Mouse (Mus musculus) natural killer cell, adult 2 months (primary cell): ENCODE data around the gene Rffl.

Experiments
- DNase-seq, 2 experiments: peaks; one replicate each; pipeline ENCODE4 v3.0.0; 2022; ENCODE audit warnings: low spot score in 2 of 2

Gene Rffl

DNA sequence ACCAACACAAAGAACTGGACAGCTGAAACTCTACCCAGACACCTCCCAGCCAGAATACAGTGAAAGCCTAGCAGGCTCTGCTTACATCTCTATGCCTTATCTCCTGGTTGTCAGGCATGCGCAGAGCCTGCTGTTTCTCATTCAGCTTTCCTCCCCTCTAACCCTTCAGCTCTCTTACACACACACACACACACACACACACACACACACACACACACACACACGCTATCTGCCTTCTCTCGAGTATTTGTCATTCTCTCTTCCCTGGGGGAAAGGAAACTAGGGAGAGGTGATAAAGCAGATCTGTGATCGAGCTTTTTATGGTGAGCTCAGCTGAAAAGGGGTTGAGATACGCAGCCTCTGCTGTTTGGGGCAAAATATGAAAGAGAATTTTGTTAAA, 3.9 kb upstream of the Rffl start:
- no peak for DNase-seq

DNA sequence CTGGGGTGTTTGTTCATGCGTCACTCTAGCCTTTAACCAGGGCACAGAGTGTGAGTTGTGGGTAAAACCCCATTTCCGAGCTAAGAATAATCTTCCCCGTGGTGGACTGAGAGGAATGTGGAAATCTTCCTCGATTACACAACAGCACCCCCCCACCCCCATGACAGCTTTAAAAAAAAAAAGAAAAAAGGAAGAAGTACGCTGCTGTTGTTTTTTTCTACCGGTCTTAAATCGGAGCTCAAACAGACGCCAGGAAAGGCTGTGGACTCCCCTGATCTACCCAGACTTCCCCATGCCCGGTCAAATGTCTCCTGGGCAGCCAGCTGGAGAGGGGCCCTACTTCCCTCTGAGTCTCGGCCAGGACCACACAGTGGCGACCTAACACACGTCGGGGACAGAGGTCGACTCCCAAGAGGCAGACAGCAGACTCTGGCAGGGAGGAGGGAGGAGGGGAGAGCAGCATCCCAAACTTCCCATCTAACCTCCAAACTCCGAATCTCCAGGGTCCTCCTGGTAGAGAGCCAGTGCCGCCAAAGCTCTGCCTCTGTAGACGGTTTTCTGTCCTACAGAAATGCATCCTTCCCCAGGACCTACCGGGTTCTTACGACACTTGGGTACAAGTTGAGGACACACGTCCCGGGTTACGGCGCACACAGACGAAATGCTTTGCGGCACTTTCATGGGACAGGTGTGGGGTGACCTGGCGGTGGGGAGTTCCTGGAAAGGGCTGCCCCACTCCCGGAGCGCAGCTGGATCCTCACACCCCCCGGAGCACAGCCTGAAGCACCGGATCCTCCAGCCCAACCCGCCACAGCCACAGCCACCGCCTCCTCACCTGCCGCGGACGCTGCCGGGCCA, 608 bp downstream of the Rffl start:
- DNase-seq = peak; percentile 41 to 50

DNA sequence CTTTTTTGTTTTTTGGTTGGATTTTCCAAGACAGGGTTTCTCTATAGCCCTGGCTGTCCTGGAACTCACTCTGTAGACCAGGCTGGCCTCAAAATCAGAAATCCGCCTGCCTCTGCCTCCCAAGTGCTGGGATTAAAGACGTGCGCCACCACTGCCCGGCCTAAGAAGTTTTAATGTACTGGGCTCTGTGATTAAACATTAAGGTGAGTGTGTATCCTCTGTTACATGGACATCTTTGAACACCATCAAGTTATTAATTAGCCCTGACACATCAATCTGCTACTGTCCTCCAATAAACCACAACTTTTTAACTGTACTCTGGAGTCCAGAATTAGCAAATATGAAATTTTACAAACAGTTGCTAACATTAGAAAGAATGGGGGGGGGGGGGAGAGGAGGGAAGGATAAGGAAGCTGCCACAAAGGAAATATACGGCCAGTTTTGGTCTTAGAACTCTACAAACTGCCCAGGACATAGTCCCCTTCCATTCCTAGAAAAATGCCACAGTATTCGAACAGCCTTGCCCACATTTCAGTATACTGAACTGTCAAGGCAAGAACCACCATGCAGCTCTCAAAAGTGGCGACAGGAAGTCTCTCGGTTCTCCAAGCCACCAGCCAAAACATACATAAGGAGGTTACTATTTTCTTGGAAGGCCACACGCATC, 1.4 kb downstream of the Rffl start:
- no peak for DNase-seq

DNA sequence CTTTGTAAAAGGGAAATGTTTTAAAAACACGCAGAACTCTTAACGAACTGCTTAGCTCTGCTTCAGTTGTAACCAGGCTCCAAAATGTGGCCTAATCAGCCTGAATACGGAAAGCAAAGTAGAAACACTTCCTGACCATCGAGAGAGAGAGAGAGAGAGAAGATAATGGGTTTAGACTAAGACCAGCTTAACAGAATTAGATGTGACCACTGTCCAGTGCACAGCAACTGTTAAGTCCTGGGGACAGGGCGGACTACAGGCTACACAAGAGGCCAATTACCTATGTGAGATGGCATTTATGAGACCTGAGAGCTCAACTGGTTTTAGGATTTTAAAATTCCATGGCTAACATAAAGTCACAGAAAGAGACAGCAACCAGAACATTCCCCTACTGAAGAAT, 3.1 kb downstream of the Rffl start:
- DNase-seq = no peak

DNA sequence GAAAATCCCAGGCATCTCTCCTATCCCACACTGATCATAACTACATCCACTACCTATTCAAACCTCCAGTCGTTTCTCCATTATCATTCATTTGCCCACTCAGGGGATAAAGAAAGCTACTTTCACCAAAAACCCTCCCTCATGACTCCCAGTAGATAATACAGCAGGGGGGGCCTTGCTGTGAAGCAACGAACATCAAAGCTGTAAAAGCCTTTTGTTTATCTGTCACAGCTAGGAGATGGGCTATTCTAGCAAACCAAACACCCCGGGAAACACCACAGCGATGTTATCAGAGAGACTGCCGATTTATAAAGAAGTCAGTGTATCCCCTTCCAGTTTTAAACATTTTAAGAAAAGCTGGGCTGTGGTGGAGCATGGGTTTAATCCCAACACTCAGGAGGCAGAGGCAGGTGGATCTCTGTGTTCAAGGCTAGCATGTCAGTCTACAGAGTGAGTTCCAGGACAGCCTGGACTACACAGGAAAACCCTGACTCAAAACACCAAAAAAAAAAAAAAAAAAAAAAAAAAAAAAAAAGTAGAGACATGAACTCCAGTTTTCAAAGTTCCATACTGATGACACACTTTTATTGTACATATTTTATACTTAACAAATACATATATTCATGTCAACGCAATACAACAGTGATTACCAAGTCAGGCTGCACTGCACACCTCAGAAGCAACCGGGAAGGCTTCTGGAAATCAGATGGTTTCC, 4.0 kb downstream of the Rffl start:
- no peak for DNase-seq

DNA sequence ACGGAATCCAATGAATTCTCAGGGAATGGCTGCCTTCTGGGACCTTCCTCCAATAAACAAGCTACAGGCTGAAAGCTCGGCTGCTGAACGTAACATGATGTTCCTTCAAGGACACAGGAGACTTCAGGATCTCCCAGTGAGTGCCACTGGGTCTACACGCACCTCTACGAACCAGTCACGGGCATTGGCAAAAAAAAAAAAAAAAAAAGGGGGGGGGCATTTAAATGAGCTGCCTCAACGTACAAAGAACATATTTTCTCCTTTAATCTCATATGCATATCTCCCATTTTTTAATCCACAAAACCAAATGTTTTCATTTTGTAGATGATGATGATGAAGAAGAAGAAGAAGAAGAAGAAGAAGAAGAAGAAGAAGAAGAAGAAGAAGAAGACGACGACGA, 5.1 kb downstream of the Rffl start:
- DNase-seq = no peak

DNA sequence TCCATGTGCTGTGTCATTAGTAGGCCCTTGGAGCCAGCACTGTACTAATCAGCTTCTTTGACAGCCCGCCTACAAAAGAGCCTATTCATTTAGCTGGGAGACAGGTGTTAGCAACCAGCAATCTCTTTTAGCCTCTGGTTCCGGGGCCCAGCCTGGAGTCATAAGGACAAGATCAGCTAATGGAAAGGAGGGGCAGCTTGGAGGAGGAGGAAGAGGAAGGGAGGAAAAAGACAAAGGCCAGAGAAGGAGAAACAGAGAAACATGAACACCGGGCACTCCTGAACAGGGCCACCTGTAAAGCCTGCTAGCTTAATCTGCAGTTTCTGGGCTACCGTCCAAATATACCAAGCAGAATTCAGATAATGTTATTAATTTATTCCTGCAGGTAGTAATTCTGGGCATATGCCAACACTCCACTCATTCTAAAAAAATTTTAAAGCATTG, 7.5 kb downstream of the Rffl start:
- DNase-seq = no peak

DNA sequence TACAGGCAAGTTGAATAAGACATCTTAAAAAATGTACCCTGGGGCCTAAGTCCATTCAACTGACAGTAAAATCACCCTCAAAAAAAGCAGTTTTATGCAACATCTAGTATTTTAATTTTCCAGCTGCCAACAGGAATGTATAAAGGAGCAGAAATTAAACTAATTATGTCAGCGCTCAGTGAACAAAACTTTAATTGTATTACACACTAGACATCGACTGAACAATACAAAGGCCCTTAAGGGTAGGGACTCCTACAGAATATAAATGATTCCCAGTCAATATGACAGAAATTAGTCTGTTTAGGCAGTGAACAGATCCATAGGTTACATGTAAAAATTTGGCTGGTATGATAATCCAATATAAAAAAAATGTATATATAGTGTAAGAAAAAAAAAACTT, 8.0 kb downstream of the Rffl start:
- no peak for DNase-seq

DNA sequence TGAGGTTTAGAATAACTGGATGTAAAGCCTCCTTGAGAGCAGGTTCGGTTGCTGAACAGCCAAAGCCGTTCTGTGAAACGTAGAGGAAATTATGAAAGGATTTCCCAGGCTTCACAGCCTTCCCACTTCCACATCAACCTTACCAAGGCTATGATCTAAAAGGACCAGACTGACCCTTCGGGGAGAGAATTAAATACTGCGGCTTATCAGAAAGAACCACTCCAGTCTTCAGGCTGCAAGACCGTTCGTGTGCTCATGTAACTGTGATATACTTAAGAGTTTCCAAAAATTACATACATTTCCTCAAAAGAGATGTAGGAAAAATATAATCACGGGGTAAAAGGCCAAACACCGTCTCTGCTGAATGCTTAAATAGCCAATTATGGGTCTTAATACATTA, 8.4 kb downstream of the Rffl start:
- DNase-seq = no peak

DNA sequence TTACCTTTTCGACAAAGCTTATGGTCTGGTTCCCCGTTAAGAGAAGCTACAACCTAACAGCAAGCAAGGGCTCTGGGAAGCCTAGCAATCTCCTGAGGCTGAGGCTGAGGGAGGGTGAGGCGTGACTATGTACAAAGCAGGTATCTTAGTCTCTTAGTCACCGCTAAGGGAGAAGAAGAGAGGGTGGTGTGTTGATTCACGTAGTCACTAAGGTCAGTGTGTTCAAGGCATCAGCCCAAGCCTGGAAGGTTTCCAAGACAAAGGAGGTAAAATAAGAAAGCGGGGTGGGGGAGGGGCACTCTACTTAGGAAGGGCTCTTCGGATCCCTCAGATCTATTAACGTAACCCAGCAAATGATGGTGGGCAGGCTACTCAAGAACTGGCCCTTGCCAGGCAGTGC, 9.5 kb downstream of the Rffl start:
- DNase-seq = no peak

DNA sequence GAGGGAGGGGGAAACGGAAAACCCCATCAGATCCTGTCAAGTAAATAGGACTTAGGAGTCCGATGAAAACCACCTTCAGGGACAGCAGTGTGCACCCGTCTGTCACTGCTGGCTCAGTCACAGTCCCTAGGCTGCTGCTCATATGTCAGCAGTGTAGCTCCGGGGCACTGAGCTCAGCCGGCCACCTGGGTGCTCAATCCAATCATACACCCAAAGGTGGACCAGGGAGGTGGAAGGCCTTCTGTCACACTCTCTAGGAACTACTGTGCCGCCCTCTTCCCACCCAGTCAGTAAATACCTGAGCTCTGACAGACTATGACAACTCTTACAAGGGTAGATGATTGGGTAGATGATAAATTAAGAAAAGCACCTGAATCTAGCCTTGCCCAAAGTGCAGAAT, 10.3 kb downstream of the Rffl start:
- DNase-seq = no peak

DNA sequence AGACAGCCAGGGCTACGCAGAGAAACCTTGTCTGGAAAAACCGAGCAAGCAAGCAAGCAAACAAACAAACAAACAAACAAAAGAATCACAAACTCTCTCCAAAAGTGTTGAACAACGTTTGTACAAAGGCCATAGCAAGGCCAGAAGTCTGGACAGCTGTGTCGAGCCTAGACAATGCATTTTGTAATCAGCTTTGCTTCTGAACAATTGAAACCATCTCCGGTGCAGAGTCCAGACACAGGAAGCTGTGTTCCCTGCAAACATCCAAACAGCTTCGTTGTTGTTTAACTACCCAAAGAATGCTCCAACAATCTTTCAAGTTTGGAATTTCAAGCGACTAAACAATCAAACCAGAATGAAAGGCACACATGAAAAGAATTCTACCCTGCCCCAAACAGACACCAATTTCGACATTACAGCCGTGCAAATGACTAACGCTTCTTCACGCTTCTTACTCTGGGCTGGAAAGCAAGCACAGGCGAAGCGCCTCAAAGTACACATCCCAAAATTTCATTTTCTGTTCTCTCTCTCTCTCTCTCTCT, 13.6 kb downstream of the Rffl start:
- DNase-seq = no peak

DNA sequence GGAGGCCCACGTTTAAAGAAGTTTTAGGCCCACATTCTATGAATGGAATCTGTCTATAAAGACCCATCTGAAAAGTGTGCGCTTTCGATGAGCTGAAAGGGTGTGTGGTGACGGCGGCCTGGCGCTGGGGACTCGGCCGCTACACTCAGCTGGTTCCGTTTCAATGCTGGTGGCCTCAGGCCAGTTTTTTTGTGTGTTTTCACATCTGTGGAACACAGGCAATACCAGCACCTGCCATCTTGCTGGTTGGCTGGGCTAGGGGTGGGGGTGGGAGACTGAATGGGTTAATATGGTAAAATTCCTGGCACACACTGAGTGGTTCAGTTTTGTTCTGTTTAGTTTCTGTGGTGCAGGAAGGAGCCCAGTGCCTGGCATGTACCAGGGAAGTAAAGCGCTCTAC, 15.0 kb downstream of the Rffl start:
- no peak for DNase-seq

DNA sequence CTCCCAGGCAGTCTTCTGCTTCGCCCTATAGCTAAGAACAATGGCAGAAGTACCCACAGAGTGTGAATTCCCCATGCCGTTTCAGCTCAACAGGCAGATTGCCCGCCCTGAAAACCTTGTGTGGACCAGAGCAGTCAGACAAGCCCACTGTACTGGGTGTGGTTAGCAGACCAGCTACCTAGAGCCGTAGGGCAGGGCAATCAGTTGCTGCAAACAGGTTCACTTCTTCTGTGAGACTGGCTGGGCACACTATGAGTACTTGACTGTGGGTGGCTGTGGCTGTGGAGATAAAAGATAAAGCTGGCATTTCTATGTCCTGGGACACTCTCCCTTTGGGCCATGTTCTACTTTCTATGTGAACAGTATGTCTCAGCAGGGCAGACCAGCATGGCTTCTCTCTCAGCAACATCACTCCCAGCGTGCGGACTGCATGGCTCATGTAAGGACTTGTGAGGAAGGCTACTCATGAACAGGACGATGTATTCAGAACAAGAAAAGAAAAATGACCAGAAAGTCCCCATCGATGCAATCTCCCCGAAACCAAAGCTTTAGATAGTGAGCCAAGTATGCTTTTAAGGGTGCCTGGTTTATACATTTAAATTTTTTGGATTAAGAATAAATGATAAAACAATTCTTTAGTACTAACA, 15.6 kb downstream of the Rffl start:
- DNase-seq = no peak

DNA sequence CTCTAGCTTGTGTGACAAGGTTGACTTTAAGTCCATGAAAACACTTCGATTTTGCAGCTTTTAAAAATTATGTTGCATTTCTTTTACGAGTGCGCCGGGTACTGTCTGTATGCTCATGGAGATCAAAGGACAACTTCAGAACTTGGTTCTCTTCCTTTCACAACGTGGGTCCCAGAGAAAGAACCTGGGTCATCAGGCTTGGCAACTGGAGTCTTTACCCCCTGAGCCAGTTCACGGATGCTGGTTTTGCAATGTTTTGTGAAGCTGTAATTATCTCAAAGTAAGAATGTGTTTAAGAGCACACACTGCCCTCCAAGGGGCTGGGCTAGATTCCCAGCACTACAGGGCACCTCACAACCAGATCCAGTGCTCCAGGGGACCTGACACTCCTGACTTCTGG, 16.9 kb downstream of the Rffl start:
- DNase-seq = no peak

DNA sequence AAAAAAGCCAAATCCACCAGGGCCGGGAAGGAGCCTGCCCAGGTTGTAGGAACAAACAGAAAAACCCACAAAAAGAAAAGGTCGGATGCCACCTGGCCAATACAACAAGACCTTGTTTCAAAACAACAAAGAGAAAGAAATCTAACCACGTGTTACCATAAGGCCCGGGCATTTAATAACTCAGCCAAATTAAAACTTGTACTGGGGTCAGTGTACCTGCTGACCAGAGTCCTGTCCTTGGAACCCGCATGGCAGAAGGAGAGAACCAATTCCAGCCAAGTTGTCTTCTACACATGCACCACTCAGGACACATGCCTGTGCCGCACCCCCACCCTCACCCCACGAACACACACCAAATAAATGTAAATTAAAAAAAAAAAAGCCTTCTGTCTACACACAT, 18.1 kb downstream of the Rffl start:
- DNase-seq = no peak

DNA sequence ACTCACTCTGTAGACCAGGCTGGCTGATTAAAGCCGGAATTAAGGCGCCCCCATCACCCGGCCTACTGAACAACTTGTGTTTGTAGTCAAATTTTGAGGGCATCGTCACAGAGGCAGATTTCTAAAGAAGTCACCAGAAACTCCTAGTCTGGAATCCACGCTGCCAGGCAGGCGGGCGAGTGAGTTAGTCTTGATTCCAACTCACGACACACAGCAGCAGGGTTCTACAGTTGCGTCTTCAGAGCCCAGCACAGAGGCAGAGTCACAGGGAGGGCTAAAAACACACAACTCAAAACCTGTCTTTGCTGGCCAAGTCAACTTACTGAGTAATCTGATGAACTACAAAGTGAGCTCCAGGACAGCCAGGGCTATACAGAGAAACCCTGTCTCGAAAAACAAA, 18.5 kb downstream of the Rffl start:
- DNase-seq = no peak

DNA sequence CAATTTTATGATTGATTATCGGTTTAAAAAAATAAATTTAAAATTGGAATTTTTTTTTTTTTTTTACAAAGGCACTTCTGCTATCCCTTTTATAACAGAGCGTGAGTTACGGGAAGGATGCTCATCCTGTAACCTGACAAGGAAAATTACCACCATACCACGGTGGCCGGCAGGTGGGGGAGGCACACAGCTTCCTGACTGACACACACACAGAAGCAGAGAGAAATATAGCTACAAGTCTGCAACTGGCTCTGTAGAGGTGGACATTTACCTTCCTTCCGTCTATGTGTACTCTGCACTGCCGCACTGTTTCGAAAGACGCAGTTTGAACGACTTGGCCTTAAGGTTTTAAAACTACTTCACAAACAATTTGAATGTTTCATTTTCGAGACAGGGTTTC, 18.9 kb downstream of the Rffl start:
- no peak for DNase-seq

DNA sequence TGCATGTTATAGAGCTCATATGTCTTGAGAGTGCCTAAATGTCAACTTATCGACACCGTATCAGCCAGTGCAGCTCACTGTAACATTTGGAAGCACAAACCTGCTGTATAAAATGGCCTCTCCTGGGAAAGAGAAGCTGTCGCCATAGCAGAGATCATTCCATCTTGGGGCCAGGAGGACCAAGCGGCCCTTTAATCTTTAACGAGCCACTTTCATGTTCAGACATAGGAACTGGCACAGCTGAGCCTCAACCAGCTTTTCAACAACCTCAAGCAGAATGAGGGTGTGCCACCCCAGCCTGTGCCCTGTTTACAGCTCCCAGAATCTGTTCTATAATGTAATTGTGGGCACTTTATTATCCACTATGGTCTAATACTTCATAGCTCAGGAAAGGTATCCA, 20.8 kb downstream of the Rffl start:
- no peak for DNase-seq

DNA sequence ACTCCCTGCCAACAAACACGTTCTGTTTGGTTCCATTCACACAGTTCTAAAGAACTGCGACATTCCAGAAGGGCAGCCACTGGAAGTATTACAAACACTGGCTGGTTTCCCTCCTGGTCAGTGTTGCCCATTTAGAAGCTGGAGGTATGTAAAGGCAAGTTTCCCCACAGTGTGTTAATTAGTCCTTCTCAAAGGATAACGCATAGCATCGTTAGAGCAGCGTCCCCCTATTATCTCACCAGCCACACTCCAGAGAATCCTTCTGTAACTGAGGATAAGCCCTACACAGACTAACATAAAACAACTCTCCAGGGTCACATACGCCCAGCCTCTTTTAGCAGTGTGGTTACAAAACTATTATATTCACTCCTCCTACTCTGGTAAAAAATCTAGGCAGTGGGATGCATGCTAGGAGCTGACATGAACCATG, 23.4 kb downstream of the Rffl start:
- DNase-seq = no peak

DNA sequence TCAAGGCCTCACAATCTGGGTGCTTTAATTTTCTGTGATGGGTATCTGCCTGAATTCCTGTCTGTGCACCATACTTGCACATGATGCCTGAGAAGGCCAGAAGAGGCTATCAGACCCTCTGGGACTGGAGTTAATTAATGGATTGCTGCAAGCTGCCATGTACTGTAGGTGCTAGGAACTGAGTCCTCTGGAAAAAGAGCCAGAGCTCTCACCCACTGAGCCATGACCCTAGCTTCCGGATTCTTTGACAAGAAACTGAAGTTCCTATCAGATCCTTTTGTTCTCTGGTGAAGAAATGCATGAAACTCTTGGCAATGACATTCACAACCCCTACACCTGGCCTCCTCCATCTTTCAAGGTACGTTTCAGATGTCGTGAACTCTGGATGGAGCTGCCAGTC, 24.1 kb downstream of the Rffl start:
- no peak for DNase-seq

DNA sequence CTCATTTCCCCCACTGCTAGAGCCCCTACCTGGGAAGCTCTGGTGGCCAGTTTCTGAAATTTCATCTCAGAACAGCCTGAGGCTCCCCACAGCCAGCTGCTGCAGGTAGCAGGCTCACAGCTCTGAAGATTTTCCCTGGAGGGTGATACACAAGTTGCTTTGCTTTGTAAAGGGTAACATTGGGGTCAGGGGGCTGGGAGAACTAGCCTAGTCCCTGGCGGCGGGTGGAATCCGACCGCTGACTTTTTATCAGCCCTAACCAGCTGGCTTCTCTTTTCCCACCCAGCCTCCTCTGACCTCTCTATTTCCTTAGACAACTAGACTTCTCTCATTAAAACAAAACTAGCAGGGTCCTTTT, 25.0 kb downstream of the Rffl start:
- no peak for DNase-seq
